Mouse (Mus musculus) heart, postnatal 0 days (tissue): ENCODE measurements around the gene Fgf8.

Source experiments
- CTCF ChIP-seq: IDR thresholded peaks from 2 replicates; pipeline ENCODE4 v1.5.1; 2016; ENCODE audit warnings: antibody characterized with exemption, control low read depth, low read depth
- EP300 ChIP-seq: IDR thresholded peaks from 2 replicates; pipeline ENCODE4 v1.6.1; 2016; ENCODE audit warnings: antibody characterized with exemption, low read depth

GRCm38 (mm10) chr19:45736855-45737207, 5.9 kb downstream of the Fgf8 start:
- TF ChIP-seq CTCF (no peak), EP300 (no peak)
